Mouse (Mus musculus) testis, adult 2 months (tissue): ENCODE measurements around the gene Suco. TPM values are rescaled to one million over a fixed set of nuclear protein-coding genes. Genes with fewer than 3 reads are reported as not detected.

Experiments
- H3K27ac ChIP-seq: fragments of 200-500 bp; 2 replicates; pipeline ENCODE4 v1.5.1; 2012; ENCODE audit warnings: low read depth, low read length; ENCODE audit not compliant: control insufficient read depth, insufficient read depth
- H3K27me3 ChIP-seq: fragments of 200-500 bp; 2 replicates; pipeline ENCODE4 v1.6.1; 2012; ENCODE audit warnings: mild to moderate bottlenecking, low read length, moderate library complexity; ENCODE audit not compliant: control insufficient read depth, insufficient read depth
- H3K36me3 ChIP-seq: fragments of 200-500 bp; 2 replicates; pipeline ENCODE4 v1.6.1; 2012; ENCODE audit warnings: mild to moderate bottlenecking, low read length; ENCODE audit not compliant: control insufficient read depth, insufficient read depth
- H3K4me1 ChIP-seq: fragments of 200-500 bp; 2 replicates; pipeline ENCODE4 v1.6.1; 2012; ENCODE audit warnings: low read length; ENCODE audit not compliant: control insufficient read depth, insufficient read depth
- H3K4me3 ChIP-seq: fragments of 200-500 bp; 2 replicates; pipeline ENCODE4 v1.5.1; 2012; ENCODE audit warnings: low read depth, mild to moderate bottlenecking, low read length, moderate library complexity, mixed read lengths; ENCODE audit not compliant: control insufficient read depth
- CTCF ChIP-seq: fragments of 200-500 bp; IDR thresholded peaks from 2 replicates; pipeline ENCODE4 v1.5.1; 2012; ENCODE audit warnings: low read depth, mild to moderate bottlenecking, inconsistent platforms, low read length, moderate library complexity; ENCODE audit not compliant: control insufficient read depth, insufficient read depth, insufficient replicate concordance
- POLR2A ChIP-seq: fragments of 200-500 bp; IDR thresholded peaks from 2 replicates; pipeline ENCODE4 v1.6.1; 2012; ENCODE audit warnings: low read depth, mild to moderate bottlenecking, inconsistent platforms, low read length, moderate library complexity; ENCODE audit not compliant: control insufficient read depth
- polyA plus RNA-seq: library from polyadenylated mRNA; depleted of rRNA; stranded (reverse); fragments of >200 nt; gene quantifications from 2 replicates; pipeline ENCODE4 v1.2.3, GENCODE M21; 2012

Gene Suco
- polyA plus RNA-seq, 1 experiment, result 25.4 TPM

DNA sequence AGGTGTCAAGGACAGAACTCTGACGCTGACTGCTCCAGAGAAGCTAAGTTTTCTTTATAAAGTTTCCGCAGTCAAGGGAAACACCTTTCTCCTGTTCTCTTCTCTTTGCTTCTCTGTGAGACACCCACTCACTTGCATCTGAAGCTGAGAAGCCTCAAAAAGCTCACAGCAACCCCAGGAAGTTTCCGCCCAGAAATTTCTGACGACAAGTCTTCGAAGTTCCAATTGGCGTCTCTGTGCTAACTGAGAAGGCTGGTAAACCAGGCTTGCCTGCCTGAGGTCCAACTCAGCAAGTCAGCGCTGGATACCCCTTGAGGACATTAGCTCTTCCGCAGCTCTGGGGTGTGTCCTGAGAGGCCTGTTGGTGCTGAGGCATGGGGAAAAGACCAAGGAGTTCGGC is 88.1 kb downstream of the Suco start, which contains the start of gene Fasl:
Gene Fasl (minus strand): TSS at position 157 of the 400 bp plus-strand sequence.
- no peak within 1 kb of the TSS for H3K4me3 ChIP-seq
- peaks cover 5% of the 10 kb centered on the region for H3K4me1 ChIP-seq
- no peak for TF ChIP-seq POLR2A
- no peak for TF ChIP-seq CTCF
- H3K36me3 ChIP-seq, result no peaks in the 10 kb centered on the region
- no peak within 1 kb of the TSS for H3K27ac ChIP-seq
- H3K27me3 ChIP-seq, result no peaks in the 10 kb centered on the region

DNA sequence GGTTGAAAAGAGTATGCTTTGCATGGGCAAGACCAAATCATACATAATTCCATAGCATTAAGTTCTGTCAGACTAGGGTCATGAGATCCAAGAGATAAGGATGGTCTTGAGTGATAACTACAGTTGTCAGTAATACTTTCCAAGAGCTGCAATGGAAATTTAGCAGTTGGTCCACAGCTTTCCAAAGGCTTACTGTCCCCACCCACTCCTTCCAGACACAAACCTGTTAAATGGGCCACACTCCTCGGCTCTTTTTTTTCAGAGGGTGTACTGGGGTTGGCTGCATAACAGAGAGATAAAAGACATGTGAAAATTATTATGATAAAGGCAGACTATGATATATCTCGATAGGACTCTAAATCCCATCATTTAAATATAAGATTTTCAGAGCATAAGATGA is 93.8 kb downstream of the Suco start:
- Histone ChIP-seq H3K4me1 (no peaks in the 10 kb centered on the region), H3K4me3 (no peak overlapping the region), H3K27ac (no peak overlapping the region), H3K27me3 (no peaks in the 10 kb centered on the region), H3K36me3 (no peaks in the 10 kb centered on the region)
- TF ChIP-seq CTCF, result no peak
- no peak for TF ChIP-seq POLR2A

DNA sequence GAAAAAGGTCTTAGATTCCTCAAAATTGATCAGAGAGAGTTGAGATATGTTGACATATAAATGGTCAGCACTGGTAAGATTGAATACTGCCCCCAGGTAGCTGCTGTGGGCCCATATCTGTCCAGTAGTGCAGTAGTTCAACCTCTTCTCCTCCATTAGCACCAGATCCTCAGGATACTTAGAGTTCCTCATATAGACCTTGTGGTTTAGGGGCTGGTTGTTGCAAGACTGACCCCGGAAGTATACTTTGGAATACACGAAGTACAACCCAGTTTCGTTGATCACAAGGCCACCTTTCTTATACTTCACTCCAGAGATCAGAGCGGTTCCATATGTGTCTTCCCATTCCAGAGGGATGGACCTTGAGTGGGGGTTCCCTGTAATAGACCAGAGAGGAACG is 94.9 kb downstream of the Suco start:
- TF ChIP-seq CTCF (no peak), POLR2A (no peak)
- H3K36me3 ChIP-seq, result no peaks in the 10 kb centered on the region
- no peak overlapping the region for H3K27ac ChIP-seq
- no peaks in the 10 kb centered on the region for H3K27me3 ChIP-seq
- H3K4me3 ChIP-seq, result no peak overlapping the region
- H3K4me1 ChIP-seq, result no peaks in the 10 kb centered on the region

DNA sequence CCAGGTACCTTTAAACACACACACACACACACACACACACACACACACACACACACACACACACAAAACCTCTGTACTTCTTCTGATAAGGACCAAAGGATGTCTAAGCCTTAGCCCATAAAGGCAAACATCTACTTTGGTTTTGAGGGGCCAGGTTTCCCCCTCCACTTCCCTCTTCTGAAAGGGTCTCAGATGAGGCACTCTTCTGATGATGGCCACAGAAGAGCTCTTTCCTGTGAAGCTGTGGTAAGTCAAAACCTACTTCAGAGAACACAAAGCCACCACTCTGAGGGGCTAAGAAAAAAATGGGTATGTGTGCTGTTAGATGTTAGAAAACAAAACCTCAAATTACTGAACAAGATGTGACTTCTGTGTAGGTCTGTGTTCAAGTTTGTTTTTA is 97.4 kb downstream of the Suco start:
- Histone ChIP-seq H3K27ac (no peak overlapping the region), H3K4me3 (no peak overlapping the region), H3K36me3 (no peaks in the 10 kb centered on the region), H3K4me1 (no peaks in the 10 kb centered on the region), H3K27me3 (no peaks in the 10 kb centered on the region)
- TF ChIP-seq CTCF (no peak), POLR2A (no peak)

DNA sequence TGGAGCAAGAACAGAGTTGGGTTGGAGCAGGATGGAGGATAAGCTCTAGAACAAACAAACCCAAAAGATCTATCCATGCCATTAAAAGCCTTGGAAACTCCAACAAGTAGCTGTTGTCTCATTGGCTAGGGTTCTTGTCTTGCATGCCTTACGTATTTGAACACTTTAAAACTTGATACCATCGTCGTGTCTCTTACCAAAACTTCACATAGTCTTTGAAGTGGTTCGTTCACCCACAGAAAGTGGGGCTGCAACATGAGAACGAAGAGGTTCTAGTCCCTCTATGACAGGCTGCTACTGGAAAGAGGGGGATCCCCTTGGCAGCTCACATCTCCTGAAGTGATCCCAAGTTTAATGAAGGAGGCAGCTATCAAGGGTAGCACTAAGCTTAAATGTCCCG is 101.3 kb downstream of the Suco start:
- no peaks in the 10 kb centered on the region for H3K4me1 ChIP-seq
- H3K4me3 ChIP-seq, result no peak overlapping the region
- TF ChIP-seq POLR2A (no peak), CTCF (no peak)
- no peaks in the 10 kb centered on the region for H3K27me3 ChIP-seq
- no peak overlapping the region for H3K27ac ChIP-seq
- H3K36me3 ChIP-seq, result no peaks in the 10 kb centered on the region

DNA sequence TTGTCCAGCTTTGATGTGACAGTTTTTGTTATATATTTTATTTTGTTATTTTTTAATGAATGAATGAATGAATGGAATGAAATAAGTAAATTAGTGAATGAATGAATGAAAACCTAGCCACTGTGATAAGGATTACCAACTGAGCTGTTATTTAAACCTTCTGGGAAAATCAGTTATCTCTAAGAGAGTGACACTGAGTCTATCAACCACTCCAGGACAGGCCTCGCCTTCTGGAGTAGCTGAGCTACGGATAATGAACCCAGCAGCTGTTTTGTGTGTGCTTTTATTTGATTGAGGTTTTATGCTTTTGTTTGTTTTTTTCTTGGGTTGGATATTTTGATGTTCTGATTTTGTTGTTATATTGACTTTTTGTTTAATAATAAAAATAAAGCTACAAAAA is 105.2 kb downstream of the Suco start:
- peaks cover 6% of the 10 kb centered on the region for H3K4me1 ChIP-seq
- TF ChIP-seq CTCF (no peak), POLR2A (no peak)
- no peak overlapping the region for H3K27ac ChIP-seq
- H3K4me3 ChIP-seq, result no peak overlapping the region
- H3K36me3 ChIP-seq, result no peaks in the 10 kb centered on the region
- H3K27me3 ChIP-seq, result no peaks in the 10 kb centered on the region

DNA sequence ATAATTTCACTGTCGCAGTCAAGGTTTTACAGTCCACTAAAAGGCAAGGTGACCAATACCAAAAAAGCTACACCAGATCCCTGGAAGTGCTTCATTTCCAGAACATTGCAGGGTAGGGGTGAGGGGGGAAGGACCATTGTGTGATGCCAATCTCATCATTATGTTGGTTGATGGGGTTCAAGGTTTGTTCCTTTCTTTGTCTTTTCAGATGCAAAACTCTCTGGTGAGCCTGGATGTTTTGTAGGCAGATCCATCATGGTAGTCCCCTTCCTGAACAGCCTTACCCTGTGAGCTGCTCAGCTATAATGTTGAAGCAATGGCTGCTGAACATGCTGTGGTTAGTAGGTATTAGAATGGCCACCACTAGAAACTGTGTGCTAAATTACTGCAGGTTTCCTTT is 107.2 kb downstream of the Suco start:
- no peak for TF ChIP-seq POLR2A
- TF ChIP-seq CTCF, result no peak
- no peaks in the 10 kb centered on the region for H3K36me3 ChIP-seq
- H3K27ac ChIP-seq, result no peak overlapping the region
- peaks cover 6% of the 10 kb centered on the region for H3K4me1 ChIP-seq
- no peaks in the 10 kb centered on the region for H3K27me3 ChIP-seq
- H3K4me3 ChIP-seq, result no peak overlapping the region

DNA sequence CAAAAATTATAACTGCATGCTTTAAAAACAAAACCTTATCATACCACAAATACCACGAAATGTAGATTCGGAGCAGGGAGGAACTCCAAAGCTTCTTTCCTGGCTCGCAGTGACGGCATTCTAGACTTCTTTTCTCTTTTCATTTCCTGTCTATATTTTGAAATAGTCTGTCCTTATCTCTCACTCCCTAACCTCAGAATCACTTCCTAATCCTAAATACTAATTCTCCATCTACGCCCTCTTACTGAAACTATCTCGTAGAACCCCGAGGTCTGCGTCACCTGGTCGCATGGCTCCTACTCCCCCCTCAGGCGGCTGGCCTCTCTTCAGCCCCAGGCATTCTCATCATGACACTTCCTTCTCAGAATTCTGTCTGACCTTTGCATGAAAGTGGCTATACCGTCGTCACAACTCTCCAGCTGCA is 109.4 kb downstream of the Suco start:
- Histone ChIP-seq H3K4me1 (peaks cover 6% of the 10 kb centered on the region), H3K27me3 (no peaks in the 10 kb centered on the region), H3K36me3 (no peaks in the 10 kb centered on the region), H3K4me3 (peak overlapping the region; percentile 18), H3K27ac (no peak overlapping the region)
- TF ChIP-seq POLR2A, result no peak
- TF ChIP-seq CTCF, result no peak
